ENCODE assay signal across 10 mouse cellular contexts in the genomic region with DNA sequence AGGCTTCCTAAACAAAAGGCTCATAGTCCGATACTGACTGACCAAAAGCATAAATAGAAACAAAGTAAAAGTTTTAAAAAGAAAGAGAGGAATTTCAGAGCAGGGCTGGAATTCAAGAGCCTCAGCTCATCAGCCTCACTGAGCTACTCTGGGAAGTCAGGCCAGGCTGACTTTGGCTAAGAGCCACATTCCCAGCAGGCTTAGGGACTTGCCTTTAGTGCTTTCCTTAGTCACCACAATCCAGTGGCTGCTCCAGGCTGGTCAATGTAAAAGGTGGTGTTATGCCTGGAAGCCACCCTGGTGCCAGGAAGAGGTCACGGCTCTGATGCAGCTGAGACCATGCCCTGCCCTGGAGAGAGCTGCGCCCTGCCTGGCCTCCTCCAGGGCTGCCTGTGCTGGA. TPM values are rescaled to one million over a fixed set of nuclear protein-coding genes. Genes with fewer than 3 reads are reported as not detected.
DNase-seq lines count a peak whose midpoint lies in the region; ATAC-seq and TF ChIP-seq lines count a peak whose summit lies in the region.
"Had no signal": no experiment of that assay in that cellular context is flagged by ENCODE, and none has a peak within 500 bp of the region (broad histone marks: within the 10 kb centered on the region; RNA-seq: fewer than 3 reads in every experiment).

No protein-coding gene starts in this region.

- no peaks in the 10 kb centered on the region for H3K36me3 ChIP-seq in lung, embryonic 14.5 days (ENCODE audit: insufficient read depth)
- H3K36me3 ChIP-seq: liver, embryonic 13.5 days had no signal

- no peaks in the 10 kb centered on the region for H3K9me3 ChIP-seq in lung, embryonic 14.5 days (ENCODE audit: low read depth, low read length)
- H3K9me3 ChIP-seq: liver, embryonic 13.5 days had no signal

- H3K4me3 ChIP-seq in lung, embryonic 14.5 days (ENCODE audit: low read depth, low read length), result no peak overlapping the region
- no peak overlapping the region for H3K4me3 ChIP-seq in lung, adult 2 months (replicated peaks; ENCODE audit: extremely low read depth, low read depth, low read length)
- H3K4me3 ChIP-seq: liver, embryonic 13.5 days had no signal

- ATAC-seq in lung, embryonic 14.5 days (ENCODE audit: insufficient read depth), result no peak

- no peaks in the 10 kb centered on the region for H3K27me3 ChIP-seq in lung, embryonic 14.5 days (ENCODE audit: insufficient read depth, low read length)
- H3K27me3 ChIP-seq: liver, embryonic 13.5 days had no signal

- no peak for TF ChIP-seq CTCF in lung, embryonic 14.5 days (IDR thresholded peaks at IDR 0.05; ENCODE audit: low read depth)
- TF ChIP-seq CTCF in lung, adult 2 months (IDR thresholded peaks at IDR 0.05; ENCODE audit: insufficient read depth, low read length), result no peak

- H3K4me2 ChIP-seq in lung, embryonic 14.5 days, result no peak overlapping the region
- H3K4me2 ChIP-seq: liver, embryonic 13.5 days had no signal

- H3K9ac ChIP-seq in lung, embryonic 14.5 days, result no peak overlapping the region
- H3K9ac ChIP-seq: liver, embryonic 13.5 days had no signal

- no peaks in the 10 kb centered on the region for H3K4me1 ChIP-seq in lung, embryonic 14.5 days (ENCODE audit: insufficient read depth)
- no peaks in the 10 kb centered on the region for H3K4me1 ChIP-seq in lung, adult 2 months (ENCODE audit: control insufficient read depth, insufficient read depth, low read length)
- H3K4me1 ChIP-seq: liver, embryonic 13.5 days had no signal

- WGBS in lung, embryonic 14.5 days, result 70% methylated on average over 3 of the region's 3 CpGs
- 69% methylated on average over 3 of the region's 3 CpGs for WGBS in lung, adult 2 months

- DNase-seq in gastrocnemius, postnatal 10 days, result peak; percentile 53
- no peak for DNase-seq in gastrocnemius, postnatal 25 days
- DNase-seq in lung, embryonic 14.5 days, result peak; percentile 76
- no peak for DNase-seq in lung, adult 2 months
- DNase-seq in fibroblast of lung, adult 2 months (ENCODE audit: low read depth), result peak; percentile 57
- peak; percentile 60 for DNase-seq in telencephalon, adult 2 months (ENCODE audit: low read depth, low spot score)
- DNase-seq in retina, postnatal 1 day, result no peak
- DNase-seq in urinary bladder, adult 18-20 months (ENCODE audit: low spot score in 2 of 2), result no peak
- DNase-seq: liver, embryonic 13.5 days had no signal

- TF ChIP-seq POLR2A in lung, adult 2 months (IDR thresholded peaks at IDR 0.05; ENCODE audit: borderline replicate concordance, extremely low read depth, low read depth, low read length), result no peak

- no peak overlapping the region for H3K27ac ChIP-seq in lung, embryonic 14.5 days (ENCODE audit: low read depth)
- H3K27ac ChIP-seq: liver, embryonic 13.5 days had no signal

RNA-seq across cellular contexts. Expression of gene Eif4e1b, which starts 3.2 kb away (rescaled TPM):
- total RNA-seq in gastrocnemius, postnatal 10 days (2021), result not detected
- not detected for total RNA-seq in gastrocnemius, postnatal 25 days (2021)
- polyA plus RNA-seq in lung, embryonic 14.5 days (2014; fragmentation: Nextera tagmentation; extraction: Ambion mirVana), result not detected in 2 replicates
- polyA plus RNA-seq in lung, adult 2 months (2012; rRNA removed), result not detected in 2 replicates
- total RNA-seq: neutrophil, adult 5-6 weeks had no signal
- polyA plus RNA-seq: liver, embryonic 13.5 days had no signal

RNA-seq across cellular contexts. Expression of gene Tspan17, which starts 8.6 kb away (rescaled TPM):
- 10 to 100 TPM; 23.0 to 26.8 TPM for total RNA-seq in gastrocnemius, postnatal 10 days (2021)
- total RNA-seq in gastrocnemius, postnatal 25 days (2021), result 10 to 100 TPM; 14.2 to 18.0 TPM
- polyA plus RNA-seq in lung, embryonic 14.5 days (2014; fragmentation: Nextera tagmentation; extraction: Ambion mirVana), result 6.5 and 8.7 TPM in 2 replicates
- 32.1 and 34.7 TPM in 2 replicates for polyA plus RNA-seq in lung, adult 2 months (2012; rRNA removed)

RNA-seq across cellular contexts. Expression of gene Sncb, which starts 14.2 kb away (rescaled TPM):
- 1 to 10 TPM in 1 of 2 experiments, under 1 TPM in 1; 0.40 to 1.1 TPM for total RNA-seq in gastrocnemius, postnatal 10 days (2021)
- not detected for total RNA-seq in gastrocnemius, postnatal 25 days (2021)
- polyA plus RNA-seq in lung, embryonic 14.5 days (2014; fragmentation: Nextera tagmentation; extraction: Ambion mirVana), result not detected in 2 replicates
- polyA plus RNA-seq in lung, adult 2 months (2012; rRNA removed), result not detected in 2 replicates
- total RNA-seq: neutrophil, adult 5-6 weeks had no signal
- polyA plus RNA-seq: liver, embryonic 13.5 days had no signal

RNA-seq across cellular contexts. Expression of gene Gprin1, which starts 30.9 kb away (rescaled TPM):
- total RNA-seq in gastrocnemius, postnatal 10 days (2021), result under 1 TPM; 0.47 to 0.63 TPM
- not detected for total RNA-seq in gastrocnemius, postnatal 25 days (2021)
- polyA plus RNA-seq in lung, embryonic 14.5 days (2014; fragmentation: Nextera tagmentation; extraction: Ambion mirVana), result 0.34 and 0.53 TPM in 2 replicates
- polyA plus RNA-seq in lung, adult 2 months (2012; rRNA removed), result 0.07 and 0.09 TPM in 2 replicates
- total RNA-seq: neutrophil, adult 5-6 weeks had no signal

Comparison
In these comparisons a context has a peak if more than half of its experiments do, and no peak if none do; other contexts are left out.
1. DNase-seq: peak in gastrocnemius, postnatal 10 days (single experiment), lung, embryonic 14.5 days (single experiment), fibroblast of lung, adult 2 months (single experiment) and telencephalon, adult 2 months (single experiment); none in gastrocnemius, postnatal 25 days (single experiment), lung, adult 2 months (single experiment), retina, postnatal 1 day (single experiment) and urinary bladder, adult 18-20 months (0 of 2).